Mouse (Mus musculus) olfactory bulb, adult 2 months (tissue): ENCODE measurements at regions not wholly inside any gene's neighbourhood (a gene's known extent, or its start where the extent isn't known, plus 50 kb on each side); places are given as distances from the start of the nearest gene placed in this dataset.

Experiments
- CTCF ChIP-seq: fragments of 200-500 bp; IDR thresholded peaks from 2 replicates; pipeline ENCODE4 v1.5.1; 2012; ENCODE audit warnings: low read depth, mild to moderate bottlenecking, low read length, moderate library complexity; ENCODE audit not compliant: insufficient read depth
- POLR2A ChIP-seq: fragments of 200-500 bp; IDR thresholded peaks from 2 replicates; pipeline ENCODE4 v1.6.1; 2012; ENCODE audit warnings: mild to moderate bottlenecking, low read depth, low read length, moderate library complexity; ENCODE audit not compliant: insufficient read depth

- no peak for TF ChIP-seq CTCF
- TF ChIP-seq POLR2A, result no peak
Measured at GRCm38 (mm10) chr9:101570714-101571113, 290.9 kb upstream of the 9630041A04Rik start.
